Mouse (Mus musculus) T-helper 1 cell (primary cell): ENCODE results near the gene Gpalpp1.

Source experiments
- in situ Hi-C: fragments of 300-600 bp; cut with MboI, MseI; formaldehyde crosslinking; loops from one replicate; pipeline ENCODE4 v1.15.1; 2025; ENCODE audit warnings: high pct_unique_total_duplicates

Gene Gpalpp1

GRCm38 (mm10) chr14:76110396-76111221 is at the start of gene Gpalpp1, which contains the start of gene Nufip1:
Gene Gpalpp1 (minus strand): TSS chr14:76110760.
Gene Nufip1 (plus strand): TSS chr14:76110891.
- in situ Hi-C loops: no loop called here

- in situ Hi-C loops: loop anchor here (10.0 kb wide), 1 partner anchor 257 kb away; the partner anchor contains the start of gene Tsc22d1
These were observed 47.7 kb upstream of the Gpalpp1 start for GRCm38 (mm10) chr14:76158192-76158785.

- in situ Hi-C loops: loop anchor here (5.0 to 10.0 kb wide), 2 partner anchors 261 to 318 kb away; partner anchors contain the start of gene Tsc22d1
These were observed 43.3 kb upstream of the Gpalpp1 start for GRCm38 (mm10) chr14:76153828-76154227.

GRCm38 (mm10) chr14:76153003-76153675 is 42.6 kb upstream of the Gpalpp1 start:
- in situ Hi-C loops: loop anchor here (5.0 to 10.0 kb wide), 2 partner anchors 262 to 319 kb away; partner anchors contain the start of gene Tsc22d1

GRCm38 (mm10) chr14:76152162-76153002 is 41.8 kb upstream of the Gpalpp1 start:
- in situ Hi-C loops: loop anchor here (5.0 to 10.0 kb wide), 2 partner anchors 262 to 320 kb away; partner anchors contain the start of gene Tsc22d1

- in situ Hi-C loops: loop anchor here (5.0 to 10.0 kb wide), 2 partner anchors 263 to 321 kb away; partner anchors contain the start of gene Tsc22d1
These were observed 41.2 kb upstream of the Gpalpp1 start for GRCm38 (mm10) chr14:76151820-76152161.

- in situ Hi-C loops: loop anchor here (5.0 to 10.0 kb wide), 2 partner anchors 264 to 321 kb away; partner anchors contain the start of gene Tsc22d1
These were observed 40.5 kb upstream of the Gpalpp1 start for GRCm38 (mm10) chr14:76151011-76151410.

GRCm38 (mm10) chr14:76150499-76150898 is 39.9 kb upstream of the Gpalpp1 start:
- in situ Hi-C loops: loop anchor here (5.0 to 10.0 kb wide), 2 partner anchors 264 to 322 kb away; partner anchors contain the start of gene Tsc22d1

GRCm38 (mm10) chr14:76149531-76150179 is 39.1 kb upstream of the Gpalpp1 start:
- in situ Hi-C loops: loop anchor here (5.0 to 10.0 kb wide), 2 partner anchors 265 to 323 kb away; partner anchors contain the start of gene Tsc22d1

- in situ Hi-C loops: no loop called here
These were observed 37.7 kb upstream of the Gpalpp1 start for GRCm38 (mm10) chr14:76148294-76148693.

GRCm38 (mm10) chr14:76147061-76147460 is 36.5 kb upstream of the Gpalpp1 start:
- in situ Hi-C loops: no loop called here

- in situ Hi-C loops: no loop called here
These were observed 35.3 kb upstream of the Gpalpp1 start for GRCm38 (mm10) chr14:76145868-76146267.

GRCm38 (mm10) chr14:76145248-76145647 is 34.7 kb upstream of the Gpalpp1 start:
- in situ Hi-C loops: no loop called here

GRCm38 (mm10) chr14:76134975-76135374 is 24.4 kb upstream of the Gpalpp1 start:
- in situ Hi-C loops: no loop called here

- in situ Hi-C loops: loop anchor here (10.0 kb wide), 1 partner anchor 923 kb away; no protein-coding TSS in a partner anchor
These were observed 17.6 kb upstream of the Gpalpp1 start for GRCm38 (mm10) chr14:76128174-76128573.

- in situ Hi-C loops: loop anchor here (10.0 kb wide), 1 partner anchor 923 kb away; no protein-coding TSS in a partner anchor
These were observed 16.8 kb upstream of the Gpalpp1 start for GRCm38 (mm10) chr14:76127311-76127710.

GRCm38 (mm10) chr14:76122663-76123058 is 12.1 kb upstream of the Gpalpp1 start:
- in situ Hi-C loops: loop anchor here (10.0 kb wide), 1 partner anchor 918 kb away; no protein-coding TSS in a partner anchor

GRCm38 (mm10) chr14:76121901-76122662 is 11.5 kb upstream of the Gpalpp1 start:
- in situ Hi-C loops: loop anchor here (10.0 kb wide), 1 partner anchor 917 kb away; no protein-coding TSS in a partner anchor

- in situ Hi-C loops: loop anchor here (10.0 kb wide), 1 partner anchor 916 kb away; no protein-coding TSS in a partner anchor
These were observed 9.9 kb upstream of the Gpalpp1 start for GRCm38 (mm10) chr14:76120472-76120871.
